Mouse (Mus musculus) fat pad, adult 2 months (tissue): ENCODE data around the gene Npsr1.

ENCODE experiments used
- DNase-seq: peaks from one replicate; pipeline ENCODE4 v3.0.0-alpha.2; 2011; ENCODE audit warnings: low read depth, low spot score; ENCODE audit errors: extremely low read depth

The Npsr1 gene

DNA sequence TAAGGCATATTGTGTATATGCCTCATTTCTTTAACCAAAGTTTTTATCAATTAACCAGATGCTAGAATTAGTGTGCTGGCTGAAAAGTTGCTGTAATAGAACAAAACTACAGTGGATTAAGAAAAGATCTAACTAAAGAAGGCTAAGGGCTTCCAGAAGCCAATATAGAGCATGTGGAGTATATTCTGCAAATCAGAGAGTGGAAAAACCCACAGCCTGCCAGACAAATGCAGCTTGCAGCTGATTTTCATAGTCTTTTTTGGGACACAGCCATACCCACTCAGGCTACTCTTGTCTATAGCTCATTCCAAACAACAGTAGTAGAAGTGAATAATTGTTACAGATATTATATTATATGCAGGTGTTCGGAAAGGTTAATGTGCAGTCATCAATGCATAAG lies 138.7 kb downstream of the Npsr1 start:
- no peak for DNase-seq

DNA sequence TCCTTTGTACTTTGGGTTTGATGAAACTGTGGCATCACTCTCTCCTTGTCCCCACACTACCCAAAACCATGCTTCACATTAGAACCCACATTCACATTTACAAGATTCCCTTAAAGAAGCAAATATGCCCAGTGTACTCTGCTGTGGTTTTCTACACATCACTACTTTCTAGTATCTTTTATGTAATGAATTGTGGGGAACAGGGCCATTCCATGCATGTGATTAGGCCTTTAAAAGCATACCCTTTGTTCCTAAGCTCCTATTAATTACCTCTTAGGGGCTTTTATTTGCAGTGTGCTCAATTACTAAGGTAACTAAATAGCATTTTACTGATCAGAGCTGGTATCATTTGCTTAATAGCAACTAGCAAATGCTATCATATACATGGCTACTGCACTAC lies 149.8 kb downstream of the Npsr1 start:
- no peak for DNase-seq

DNA sequence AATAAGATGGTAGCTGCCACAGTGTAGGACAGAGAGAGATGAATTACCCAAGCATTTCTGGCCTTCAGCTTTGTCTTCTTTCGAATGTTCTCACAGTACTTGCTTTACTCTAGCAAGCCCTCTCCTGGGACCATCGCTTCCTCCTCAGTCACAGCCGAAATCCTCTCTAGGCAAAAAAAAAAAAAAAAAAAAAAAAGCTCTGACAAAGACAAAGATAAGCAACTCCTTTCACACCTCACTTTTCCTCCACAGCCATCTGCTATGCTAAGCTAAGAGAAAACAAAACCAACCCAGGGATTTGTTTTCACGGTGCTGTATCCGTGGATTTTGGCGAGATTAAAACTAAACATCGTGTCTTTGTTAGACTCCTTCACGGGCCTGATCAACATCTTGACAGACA lies 156.4 kb downstream of the Npsr1 start:
- no peak for DNase-seq

DNA sequence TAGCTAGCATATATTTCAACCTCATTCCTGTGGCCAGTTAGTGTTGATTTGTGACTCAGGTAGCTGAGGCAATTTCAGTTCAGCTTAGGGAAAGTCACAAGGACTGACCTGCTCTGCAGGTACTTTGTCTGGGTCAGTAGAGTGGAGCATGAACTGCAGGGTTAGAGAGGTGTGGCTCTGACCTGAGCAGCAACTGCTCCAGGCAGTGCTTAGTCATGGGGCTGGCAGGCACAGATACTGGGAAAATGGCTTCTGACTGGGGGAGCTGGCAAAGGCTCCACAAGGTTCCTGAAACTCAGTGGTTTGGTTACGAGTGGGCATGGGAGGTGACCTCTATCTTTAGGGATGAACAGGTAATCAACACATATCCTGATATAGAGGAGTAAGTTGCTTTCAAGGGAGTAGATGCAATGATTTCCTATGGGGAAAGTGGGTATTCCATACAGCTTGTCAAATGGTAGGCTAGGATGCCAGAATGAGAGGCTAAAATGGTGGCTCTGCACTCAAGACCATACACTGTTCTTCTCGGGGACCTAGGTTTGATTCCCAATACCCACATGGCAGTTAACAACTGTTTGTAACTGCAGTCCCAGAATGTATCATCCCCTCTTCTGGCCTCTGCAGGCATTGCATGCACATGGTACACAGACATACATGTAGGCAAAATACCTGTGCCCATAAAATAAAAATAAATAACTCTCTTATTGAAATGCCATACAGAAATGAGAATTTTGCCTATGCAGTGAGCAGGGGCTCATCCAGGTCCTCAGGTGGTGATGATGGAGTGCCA lies 182.9 kb downstream of the Npsr1 start:
- no peak for DNase-seq

DNA sequence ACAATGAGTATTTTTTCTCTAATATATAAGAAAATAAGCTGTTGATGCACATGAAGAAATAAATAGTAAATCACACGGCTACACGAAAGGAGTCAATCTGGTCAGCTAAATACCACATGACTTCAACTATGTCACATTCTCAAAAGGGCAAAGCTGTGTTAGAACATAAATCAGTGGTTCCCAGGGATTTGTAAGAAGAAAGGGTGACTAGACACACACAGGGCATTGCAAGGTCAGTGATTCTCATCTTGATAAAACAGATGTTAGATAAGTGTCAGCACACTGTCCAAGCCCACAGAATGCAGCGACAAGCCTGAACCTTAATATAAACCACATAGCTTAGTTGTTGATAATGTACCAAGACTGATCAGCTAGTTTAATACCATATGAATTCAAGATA lies 184.8 kb downstream of the Npsr1 start:
- no peak for DNase-seq

DNA sequence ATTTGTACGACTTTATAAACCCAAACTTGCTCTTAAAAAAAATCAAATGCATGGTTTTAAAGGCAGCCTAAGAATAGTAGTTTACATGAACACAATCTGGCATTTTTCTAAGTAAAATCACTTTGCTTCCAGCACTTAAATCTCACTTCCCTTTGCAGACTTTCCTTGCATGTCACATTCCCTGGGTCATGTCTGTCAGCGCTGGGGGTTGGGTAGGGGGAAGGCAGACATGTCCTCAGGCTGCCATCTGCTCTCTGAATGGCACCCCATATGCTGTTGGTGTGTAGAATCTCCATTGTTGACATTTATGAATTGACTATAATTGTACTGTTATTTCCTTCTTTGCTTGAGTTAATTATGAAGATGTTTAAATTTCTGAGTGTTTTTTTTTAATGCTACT lies 185.3 kb downstream of the Npsr1 start:
- DNase-seq = no peak

DNA sequence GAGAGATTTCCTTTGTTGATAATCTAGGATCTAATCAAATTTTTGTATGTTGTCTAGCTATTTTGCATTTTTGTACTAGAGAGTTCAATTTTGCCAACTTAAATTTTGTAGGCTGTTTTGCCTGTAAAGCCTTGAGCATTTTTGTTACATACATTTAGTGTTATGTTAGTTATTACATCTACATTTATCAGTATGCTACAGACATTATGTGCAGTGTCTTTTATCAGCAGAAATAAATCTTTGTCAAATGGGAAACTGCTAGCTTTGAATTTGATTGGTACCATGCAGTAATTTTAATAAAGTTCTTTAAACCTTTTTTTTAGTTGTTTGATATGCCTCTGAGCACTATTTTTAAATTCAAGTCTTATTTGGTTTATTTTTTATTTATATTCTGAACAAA lies 185.7 kb downstream of the Npsr1 start:
- DNase-seq = no peak

DNA sequence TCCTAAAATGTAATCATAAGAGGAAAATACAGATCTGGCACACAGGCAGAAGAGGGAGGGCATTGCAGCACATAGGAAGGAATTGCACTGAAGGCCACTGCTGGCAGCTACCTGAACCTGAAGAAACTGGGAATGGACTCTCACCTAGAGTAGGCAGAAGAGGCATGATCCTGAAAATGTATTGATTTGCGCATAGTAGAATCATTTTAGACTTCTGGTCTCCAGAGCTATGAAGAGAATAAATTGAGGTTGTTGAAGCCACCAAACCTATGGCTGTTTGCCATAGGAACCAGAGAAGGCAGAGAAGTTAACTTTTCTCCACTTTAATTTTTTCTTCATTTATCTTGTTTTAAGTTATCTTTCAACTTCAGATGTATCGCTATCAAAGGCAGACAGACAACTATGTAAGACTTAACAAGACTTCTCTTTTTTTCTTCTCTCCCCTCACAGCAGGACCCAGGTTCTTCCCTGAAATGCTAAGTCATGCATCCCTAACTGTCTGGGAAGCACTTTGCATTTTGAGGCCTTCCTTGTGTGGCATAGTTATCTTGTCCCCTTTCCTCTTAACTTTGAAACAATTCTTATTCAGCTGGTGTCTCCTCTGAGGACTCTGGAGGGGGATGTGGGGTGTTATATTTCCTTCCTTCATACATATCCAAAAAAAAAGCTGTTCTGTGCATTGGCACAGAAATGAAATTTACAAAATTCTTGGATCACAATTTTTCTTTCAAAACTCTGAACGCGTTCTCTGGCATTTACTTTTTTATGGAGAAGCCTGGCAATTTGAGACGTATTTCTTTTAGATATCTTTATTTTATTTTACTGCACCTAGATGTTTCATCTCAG lies 186.7 kb downstream of the Npsr1 start:
- no peak for DNase-seq

DNA sequence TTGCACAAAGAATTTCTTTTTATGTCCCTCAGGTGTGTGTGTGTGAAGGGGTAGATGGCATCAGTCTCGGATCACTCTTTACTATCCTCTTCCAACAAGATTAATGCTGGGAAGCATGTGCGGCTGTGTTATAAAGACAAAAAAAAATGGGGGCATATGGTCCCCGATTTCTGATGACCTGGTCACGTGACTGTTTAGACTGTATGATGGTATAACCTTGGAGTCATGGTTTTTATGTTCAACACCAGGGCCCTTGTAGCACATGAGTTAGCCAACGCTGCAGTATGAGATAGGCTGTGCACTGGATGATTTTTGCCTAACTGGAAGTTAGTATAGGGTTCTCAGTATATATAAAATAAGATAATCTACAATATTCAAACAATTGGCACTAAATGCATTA lies 187.6 kb downstream of the Npsr1 start:
- no peak for DNase-seq

DNA sequence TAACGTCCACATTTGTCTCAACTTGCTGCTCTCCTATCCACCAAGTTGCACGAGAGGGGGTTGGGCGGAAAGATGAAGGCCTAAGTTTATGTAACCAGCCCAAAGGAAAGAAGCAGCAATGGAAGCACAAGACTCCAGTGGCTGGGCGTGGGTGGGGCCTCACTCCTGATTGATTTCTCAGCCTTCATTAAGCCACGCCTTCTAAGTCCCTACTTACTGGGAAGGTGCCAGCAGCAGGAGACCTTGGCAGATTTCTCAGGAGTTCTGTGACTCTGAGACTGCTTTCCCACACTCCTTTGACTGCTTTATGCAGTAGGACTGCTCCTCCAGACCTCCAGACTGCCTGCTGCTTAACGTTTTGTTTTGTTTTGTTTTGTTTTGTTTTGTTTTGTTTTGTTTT lies 193.6 kb downstream of the Npsr1 start:
- no peak for DNase-seq

DNA sequence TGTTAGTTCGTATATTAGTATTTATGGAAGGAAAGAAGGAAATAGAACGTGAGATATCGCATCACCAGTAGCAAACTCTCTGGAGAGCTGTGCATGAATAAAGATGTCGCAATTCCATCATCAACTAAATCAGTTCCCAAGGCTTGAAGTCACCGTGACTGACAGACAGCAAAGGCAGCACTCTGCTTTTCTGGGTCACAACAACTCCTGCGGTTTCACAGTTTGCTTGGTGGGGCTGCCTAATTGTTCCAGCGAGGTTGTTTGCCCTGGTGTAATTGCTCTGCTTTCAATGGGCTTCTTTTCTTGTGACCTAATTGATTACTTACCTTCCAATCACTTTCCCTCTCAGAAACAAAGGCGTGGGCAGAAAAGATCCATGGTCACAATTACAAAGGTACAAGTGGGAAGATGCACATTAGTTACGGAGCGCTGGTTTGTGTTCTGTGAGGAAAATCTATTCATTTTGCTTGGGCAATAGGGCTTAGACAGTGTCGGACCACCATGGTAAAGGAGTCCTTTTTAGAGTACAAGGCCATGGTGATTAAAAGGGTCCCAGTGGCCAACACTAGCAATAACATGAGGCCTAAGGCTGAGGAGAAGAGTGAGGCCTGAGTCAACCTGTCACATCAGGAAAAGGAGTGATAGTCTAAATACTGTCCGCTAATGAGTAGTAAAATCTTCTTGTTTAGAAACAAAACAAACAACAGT lies 195.6 kb downstream of the Npsr1 start:
- no peak for DNase-seq

DNA sequence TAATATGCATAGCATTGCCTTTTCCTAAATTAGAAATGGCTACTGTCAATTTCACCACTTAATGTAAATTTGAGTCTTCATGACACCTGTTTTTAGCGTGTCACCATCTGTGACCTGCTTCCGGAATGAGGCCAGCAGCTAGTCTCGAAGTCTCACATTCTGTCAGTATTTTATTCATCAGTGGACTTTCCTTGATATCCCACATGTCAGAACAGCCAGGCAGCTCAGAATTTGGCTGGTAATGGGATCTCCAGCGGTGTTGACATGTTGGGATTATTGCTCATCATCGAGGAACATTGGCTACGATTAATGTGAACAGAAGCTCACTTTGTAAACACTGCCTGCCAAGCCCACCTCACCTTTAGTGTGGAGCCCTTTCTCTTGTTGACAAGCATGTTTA lies 205.1 kb downstream of the Npsr1 start:
- DNase-seq = no peak

DNA sequence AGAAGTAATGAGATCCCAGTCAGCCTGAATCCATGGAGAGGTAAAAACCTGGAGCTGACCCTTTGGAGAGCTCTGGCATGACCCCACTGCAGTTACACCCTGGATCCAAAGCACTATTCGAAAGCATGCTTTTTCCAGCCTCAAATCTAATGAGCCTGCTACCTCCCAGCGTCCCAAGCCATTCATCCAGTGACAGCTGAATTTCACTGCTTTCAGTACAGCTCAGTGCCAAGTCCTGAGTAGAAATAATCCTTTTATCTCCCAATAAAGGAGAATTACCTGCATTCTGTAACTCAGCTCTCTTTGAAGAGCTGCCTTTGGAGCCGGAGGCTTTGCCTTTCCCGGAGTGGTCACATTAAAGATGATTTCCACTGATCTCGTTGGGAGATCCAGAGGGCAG lies 209.2 kb downstream of the Npsr1 start:
- no peak for DNase-seq

DNA sequence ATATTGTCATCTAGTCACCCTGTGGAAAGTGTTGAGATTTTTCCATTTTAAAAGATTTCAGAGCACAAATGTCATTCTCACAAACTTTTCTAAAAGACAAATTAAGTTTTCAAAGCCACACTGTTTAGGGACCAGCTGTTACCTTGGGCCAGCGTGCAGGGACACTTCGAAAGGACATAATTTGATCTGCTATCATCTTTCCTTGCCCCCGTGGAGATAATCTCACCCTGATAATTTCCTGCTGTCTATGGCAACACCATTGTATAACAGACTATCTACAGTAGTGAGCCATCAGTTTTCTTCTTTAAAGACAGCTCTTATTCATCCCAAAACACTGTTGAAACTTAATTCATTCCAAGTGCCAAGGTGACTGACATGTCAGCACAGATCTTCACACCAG lies 209.6 kb downstream of the Npsr1 start:
- DNase-seq = no peak

DNA sequence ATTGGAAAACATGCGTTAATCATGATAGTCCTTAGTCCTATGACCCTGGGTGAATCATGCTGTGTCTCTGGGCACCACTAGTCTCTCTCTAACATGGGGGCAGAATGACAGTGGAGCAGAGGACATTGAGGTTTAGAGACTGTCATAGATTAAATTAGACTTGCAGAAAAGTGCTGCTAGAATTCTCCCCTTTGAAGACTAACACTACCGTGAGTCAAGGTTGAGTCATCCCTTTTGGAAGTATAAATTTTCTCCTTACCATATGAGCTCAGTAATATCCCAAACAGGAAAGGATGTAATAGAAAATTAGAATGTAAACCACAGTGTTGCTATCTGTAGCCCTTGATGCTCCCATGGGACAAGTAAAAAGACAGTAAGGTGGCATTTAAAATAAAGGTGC lies 218.0 kb downstream of the Npsr1 start:
- no peak for DNase-seq

DNA sequence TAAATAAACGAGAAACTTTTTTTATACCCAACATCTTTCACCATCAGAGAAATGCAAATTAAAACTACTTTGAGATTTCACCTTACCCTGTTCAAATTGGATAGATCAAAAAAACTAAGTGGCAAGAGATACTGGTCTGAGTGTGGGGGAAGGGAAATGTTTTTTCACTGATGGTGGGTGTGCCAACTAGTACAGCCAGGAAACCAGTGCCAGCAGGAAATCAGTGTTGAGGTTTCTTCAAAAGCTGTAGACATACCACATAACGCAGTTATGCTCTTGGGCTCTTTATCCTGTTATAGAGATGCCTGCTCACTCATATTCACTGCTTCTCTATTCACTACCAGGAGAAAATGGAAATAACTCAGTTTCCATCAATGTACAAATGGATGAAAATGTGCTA lies 233.9 kb downstream of the Npsr1 start:
- no peak for DNase-seq

DNA sequence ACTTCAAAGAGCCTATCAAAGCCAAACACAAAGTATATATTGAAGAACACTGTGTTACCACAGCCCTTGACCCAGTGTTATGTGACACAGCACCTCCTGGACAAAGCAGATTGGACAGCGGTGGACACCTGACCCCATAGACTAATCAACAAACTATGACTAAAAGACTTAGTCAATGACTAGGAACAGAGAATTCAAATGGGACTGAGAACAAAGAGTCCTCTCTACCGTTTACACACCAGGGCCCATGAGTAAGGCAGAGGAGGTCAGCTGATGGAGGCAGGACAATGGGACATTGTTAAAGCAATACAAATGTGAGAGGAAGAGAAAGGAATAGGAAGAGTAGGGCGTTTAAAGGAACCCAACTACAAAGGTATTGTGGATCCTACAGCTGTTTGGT lies 243.5 kb downstream of the Npsr1 start:
- no peak for DNase-seq

DNA sequence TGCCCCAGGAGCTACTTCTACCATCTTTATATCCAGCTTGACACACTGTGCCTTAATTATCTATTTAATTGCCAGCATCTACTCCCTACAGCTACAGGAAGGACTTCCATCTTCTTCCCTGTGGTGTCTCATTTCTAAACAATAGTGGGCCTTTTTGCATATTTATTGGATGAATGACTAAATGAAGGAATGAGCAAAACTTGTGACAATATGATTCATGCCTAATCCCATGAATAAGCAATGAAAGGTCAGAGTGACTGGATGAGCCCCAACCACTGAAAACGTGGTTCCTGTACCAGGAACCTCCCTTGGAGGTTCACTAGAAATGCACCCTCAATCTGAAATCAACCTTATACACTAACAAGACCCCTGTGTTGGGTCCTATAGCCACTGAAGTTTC lies 249.2 kb downstream of the Npsr1 start:
- no peak for DNase-seq

DNA sequence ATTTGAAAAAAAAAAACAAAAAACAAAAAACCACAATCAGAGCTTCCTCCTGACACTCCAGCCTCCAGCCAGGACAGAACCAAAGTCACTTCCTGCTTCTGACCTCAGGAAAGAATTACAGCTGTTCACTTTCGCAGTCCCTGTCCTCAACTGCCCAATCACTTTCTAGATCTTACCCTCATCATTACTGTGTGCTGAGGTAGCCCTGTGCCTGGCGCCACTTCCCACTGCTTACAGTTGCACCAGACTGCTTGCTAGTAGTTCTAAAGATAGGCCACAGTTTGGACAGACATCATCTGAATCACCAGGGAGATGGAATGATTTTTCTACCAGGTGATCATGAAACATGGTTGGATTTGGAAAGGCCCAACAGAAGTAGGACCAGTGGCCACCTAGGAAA lies 251.7 kb downstream of the Npsr1 start:
- no peak for DNase-seq

DNA sequence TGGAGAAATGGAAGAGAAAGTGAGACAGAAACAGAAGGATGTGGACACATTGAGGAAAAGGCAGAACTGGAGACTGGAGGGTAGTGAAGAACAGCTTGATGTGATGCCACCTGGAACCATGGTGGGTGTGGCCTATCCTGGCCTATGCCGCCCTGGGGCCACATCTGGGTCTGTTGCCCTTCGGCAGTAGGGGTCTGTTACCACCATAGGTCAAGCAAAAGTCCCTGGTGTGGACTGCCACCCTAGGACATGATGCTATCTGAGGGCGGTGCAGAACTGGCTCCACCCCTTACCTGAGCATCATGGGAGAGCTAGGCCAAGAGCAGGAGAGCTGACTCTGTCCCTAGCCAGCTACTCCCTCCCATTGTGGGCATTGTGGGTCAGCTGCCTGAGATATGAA lies 253.6 kb downstream of the Npsr1 start:
- DNase-seq = no peak
